Mouse (Mus musculus) heart, embryonic 11.5 days (tissue): ENCODE measurements around the gene H2-M5. TPM values are rescaled to one million over a fixed set of nuclear protein-coding genes. Genes with fewer than 3 reads are reported as not detected.
"Not testable (repeated sequence)": the region's sequence is repeated elsewhere in the genome, so short reads cannot be mapped to it uniquely, and the experiment has no call there.

Source experiments
- ATAC-seq: fragments of 200-750 bp; cut with Nextera tagmentation; replicated peaks from 2 replicates; pipeline ENCODE4 v1.8.0; 2017; ENCODE audit warnings: moderate library complexity; ENCODE audit not compliant: insufficient number of reproducible peaks, low FRiP score, low TSS enrichment
- H3K27ac ChIP-seq: fragments of 300-500 bp; sonication (generic); 2 replicates; pipeline ENCODE4 v1.5.1; 2014; ENCODE audit warnings: mild to moderate bottlenecking, low read depth, low read length
- H3K27me3 ChIP-seq: fragments of 300-500 bp; sonication (generic); 2 replicates; pipeline ENCODE4 v1.6.1; 2014; ENCODE audit warnings: mild to moderate bottlenecking, low read length, mixed read lengths; ENCODE audit not compliant: control insufficient read depth, insufficient read depth
- H3K36me3 ChIP-seq: fragments of 300-500 bp; sonication (generic); 2 replicates; pipeline ENCODE4 v1.6.1; 2014; ENCODE audit warnings: mild to moderate bottlenecking, low read length, moderate library complexity, mixed read lengths; ENCODE audit not compliant: control insufficient read depth, insufficient read depth
- H3K4me1 ChIP-seq: fragments of 300-500 bp; sonication (generic); 2 replicates; pipeline ENCODE4 v1.6.1; 2014; ENCODE audit warnings: low read length; ENCODE audit not compliant: control insufficient read depth, insufficient read depth
- H3K4me2 ChIP-seq: fragments of 300-500 bp; sonication (generic); 2 replicates; pipeline ENCODE4 v1.6.1; 2014; ENCODE audit warnings: mild to moderate bottlenecking, moderate library complexity
- H3K4me3 ChIP-seq: fragments of 300-500 bp; sonication (generic); 2 replicates; pipeline ENCODE4 v1.5.1; 2014; ENCODE audit warnings: low read depth, low read length
- H3K9ac ChIP-seq: fragments of 300-500 bp; sonication (generic); 2 replicates; pipeline ENCODE4 v1.6.1; 2014; ENCODE audit warnings: mild to moderate bottlenecking, low read depth, low read length, moderate library complexity
- H3K9me3 ChIP-seq: fragments of 300-500 bp; sonication (generic); replicated peaks from 2 replicates; pipeline ENCODE4 v1.6.1; 2016; ENCODE audit warnings: low read length; ENCODE audit not compliant: control insufficient read depth
- WGBS: fragments of 180-500 bp; shearing (Covaris S2); extraction: QIAGEN DNeasy Blood & Tissue Kit; methylation state at CpG from one replicate; pipeline ENCODE4 v1.1.7; 2014; ENCODE audit not compliant: insufficient replicate concordance; 5-methylcytosine and 5-hydroxymethylcytosine counted together
- polyA plus RNA-seq: library from polyadenylated mRNA; unstranded; fragments of >200 nt; fragmentation: Nextera tagmentation; extraction: Ambion mirVana; gene quantifications from 2 replicates; pipeline ENCODE4 v1.2.1, GENCODE M21; 2014

Gene H2-M5
- 0.24 and 0.49 TPM in 2 replicates for polyA plus RNA-seq

GRCm38 (mm10) chr17:36989437-36989836, at the start of gene H2-M5:
TSS of gene H2-M5 (minus strand) at chr17:36989537.
- ATAC-seq = no peak
- peaks cover 26% of the 10 kb centered on the region for H3K27me3 ChIP-seq
- H3K27ac ChIP-seq = no peak within 1 kb of the TSS
- 19% methylated on average over 5 of the region's 5 CpGs for WGBS
- H3K4me3 ChIP-seq = peak within 1 kb of the TSS; percentile 34
- H3K4me1 ChIP-seq = no peaks in the 10 kb centered on the region; the same call in 1 of the 2 replicates
- H3K9me3 ChIP-seq = no peaks in the 10 kb centered on the region
- peak within 1 kb of the TSS; percentile 22; the same call in 1 of the 2 replicates for H3K9ac ChIP-seq
- no peaks in the 10 kb centered on the region for H3K36me3 ChIP-seq
- peak within 1 kb of the TSS; percentile 60 for H3K4me2 ChIP-seq

- Histone ChIP-seq H3K4me2 (peak overlapping the region; percentile 65), H3K9me3 (no peaks in the 10 kb centered on the region), H3K4me3 (peak overlapping the region; percentile 48), H3K9ac (no peak overlapping the region; the same call in 1 of the 2 replicates), H3K4me1 (no peaks in the 10 kb centered on the region), H3K36me3 (no peaks in the 10 kb centered on the region), H3K27me3 (no peaks in the 10 kb centered on the region), H3K27ac (peak overlapping the region; percentile 97)
- 74% methylated on average over 8 of the region's 8 CpGs for WGBS
- 0 out of 2 replicates have a peak, but pooled peaks have one; percentile 5 for ATAC-seq
Measured at GRCm38 (mm10) chr17:37029162-37029561, 39.8 kb upstream of the H2-M5 start.

GRCm38 (mm10) chr17:37028683-37029120, 39.4 kb upstream of the H2-M5 start:
- Histone ChIP-seq H3K4me3 (peak overlapping the region; percentile 48), H3K27ac (peak overlapping the region; percentile 97), H3K4me2 (peak overlapping the region; percentile 65), H3K9ac (peak overlapping the region; percentile 70; the same call in 1 of the 2 replicates), H3K36me3 (no peaks in the 10 kb centered on the region), H3K27me3 (no peaks in the 10 kb centered on the region), H3K4me1 (no peaks in the 10 kb centered on the region), H3K9me3 (no peaks in the 10 kb centered on the region)
- ATAC-seq = peak; percentile 95
- WGBS = 0% methylated on average over 14 of the region's 14 CpGs

GRCm38 (mm10) chr17:37028212-37028611, 38.9 kb upstream of the H2-M5 start:
- Histone ChIP-seq H3K9ac (peak overlapping the region; percentile 70), H3K4me1 (no peaks in the 10 kb centered on the region), H3K27me3 (no peaks in the 10 kb centered on the region), H3K36me3 (no peaks in the 10 kb centered on the region), H3K4me2 (peak overlapping the region; percentile 65), H3K9me3 (no peaks in the 10 kb centered on the region), H3K27ac (peak overlapping the region; percentile 97), H3K4me3 (peak overlapping the region; percentile 48)
- WGBS = 5% methylated on average over 10 of the region's 10 CpGs
- 0 out of 2 replicates have a peak, but pooled peaks have one; percentile 8 for ATAC-seq

- H3K4me2 ChIP-seq = no peak overlapping the region
- H3K27ac ChIP-seq = peak overlapping the region; percentile 97; the same call in 1 of the 2 replicates
Measured at GRCm38 (mm10) chr17:37027486-37027885, 38.1 kb upstream of the H2-M5 start.

DNA sequence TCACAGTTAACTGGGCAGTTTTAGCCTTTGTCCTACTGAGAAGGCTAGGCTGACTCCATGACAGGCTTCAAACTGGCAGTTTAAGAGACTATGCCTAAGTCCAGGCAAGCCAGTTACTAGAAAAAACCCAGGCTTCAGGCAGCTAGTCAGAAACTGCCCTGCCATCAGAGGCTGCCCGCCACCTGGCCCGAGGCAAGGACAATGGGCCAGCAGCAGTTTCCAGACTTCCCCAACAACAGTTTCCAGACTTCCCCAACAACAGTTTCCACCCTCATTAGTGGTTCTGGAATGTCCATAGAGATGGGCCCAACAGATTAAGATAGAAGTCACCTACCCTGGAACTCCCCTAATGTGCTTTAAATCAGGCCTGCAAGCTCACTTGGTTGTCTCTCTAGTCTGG, 37.1 kb upstream of the H2-M5 start:
- Histone ChIP-seq H3K27me3 (no peaks in the 10 kb centered on the region), H3K9me3 (no peaks in the 10 kb centered on the region), H3K4me2 (no peak overlapping the region), H3K9ac (no peak overlapping the region), H3K27ac (no peak overlapping the region), H3K4me1 (no peaks in the 10 kb centered on the region), H3K36me3 (no peaks in the 10 kb centered on the region), H3K4me3 (no peak overlapping the region)
- 76% methylated on average over 2 of the region's 2 CpGs for WGBS
- ATAC-seq = no peak

More at GRCm38 (mm10) chr17:37027486-37027885, 38.1 kb upstream of the H2-M5 start:
- 94% methylated on average over 4 of the region's 4 CpGs for WGBS
- Histone ChIP-seq H3K9ac (no peak overlapping the region), H3K4me3 (no peak overlapping the region), H3K9me3 (no peaks in the 10 kb centered on the region), H3K27me3 (no peaks in the 10 kb centered on the region), H3K36me3 (no peaks in the 10 kb centered on the region), H3K4me1 (no peaks in the 10 kb centered on the region)
- ATAC-seq = no peak

- 66% methylated on average over 9 of the region's 9 CpGs for WGBS
- Histone ChIP-seq H3K9ac (no peak within 1 kb of the TSS), H3K27me3 (no peaks in the 10 kb centered on the region), H3K4me2 (no peak within 1 kb of the TSS), H3K27ac (no peak within 1 kb of the TSS), H3K4me1 (no peaks in the 10 kb centered on the region), H3K9me3 (no peaks in the 10 kb centered on the region), H3K4me3 (no peak within 1 kb of the TSS), H3K36me3 (no peaks in the 10 kb centered on the region)
- no peak for ATAC-seq
Measured at GRCm38 (mm10) chr17:37022628-37023576, 33.6 kb upstream of the H2-M5 start, which contains the start of gene Mog. TSS of gene Mog (minus strand) at chr17:37023398.

DNA sequence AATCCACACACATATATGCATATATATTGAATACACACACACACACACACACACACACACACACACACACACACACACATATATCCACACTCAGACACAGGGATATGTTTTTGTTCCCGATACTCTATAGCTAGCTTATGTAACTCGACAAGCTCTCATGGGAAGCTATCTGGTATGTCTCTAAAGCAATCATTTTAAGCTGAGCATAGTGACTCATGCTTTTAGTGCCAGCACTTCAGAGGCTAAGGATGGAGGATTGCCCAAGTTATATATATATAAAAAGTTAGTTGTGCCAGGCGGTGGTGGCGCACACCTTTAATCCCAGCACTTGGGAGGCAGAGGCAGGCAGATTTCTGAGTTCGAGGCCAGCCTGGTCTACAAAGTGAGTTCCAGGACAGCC, 29.9 kb upstream of the H2-M5 start:
- H3K27me3 ChIP-seq, H3K9me3 ChIP-seq, H3K4me2 ChIP-seq, ATAC-seq, H3K27ac ChIP-seq, H3K4me3 ChIP-seq, H3K9ac ChIP-seq, H3K36me3 ChIP-seq, H3K4me1 ChIP-seq: not testable (repeated sequence)
- WGBS = 81% methylated on average over 5 of the region's 5 CpGs
